Mouse (Mus musculus): ENCODE data around the gene Il2rb.

Gene Il2rb

GRCm38 (mm10) chr15:78494968-78495406 is at the start of gene Il2rb:
Il2rb (minus strand) TSS chr15:78495271.
- DNase-seq (ENCODE audit: low spot score): no peak

- no peak for DNase-seq (ENCODE audit: low spot score)
Observed at GRCm38 (mm10) chr15:78544561-78545001, 49.5 kb upstream of the Il2rb start, which contains the start of gene Sstr3. Sstr3 (minus strand) TSS chr15:78544685.

- no peak for DNase-seq (ENCODE audit: low spot score)
Observed at GRCm38 (mm10) chr15:78544041-78544440, 49.0 kb upstream of the Il2rb start.

GRCm38 (mm10) chr15:78542767-78543303 is 47.8 kb upstream of the Il2rb start:
- no peak for DNase-seq (ENCODE audit: low spot score)

- no peak for DNase-seq (ENCODE audit: low spot score)
Observed at GRCm38 (mm10) chr15:78542098-78542766, 47.2 kb upstream of the Il2rb start.

GRCm38 (mm10) chr15:78541606-78542005 is 46.5 kb upstream of the Il2rb start:
- no peak for DNase-seq (ENCODE audit: low spot score)

- no peak for DNase-seq (ENCODE audit: low spot score)
Observed at GRCm38 (mm10) chr15:78541036-78541435, 46.0 kb upstream of the Il2rb start.

GRCm38 (mm10) chr15:78535723-78536421 is 40.8 kb upstream of the Il2rb start:
- DNase-seq (ENCODE audit: low spot score): no peak

GRCm38 (mm10) chr15:78533346-78533835 is 38.3 kb upstream of the Il2rb start:
- DNase-seq (ENCODE audit: low spot score): no peak

- no peak for DNase-seq (ENCODE audit: low spot score)
Observed at GRCm38 (mm10) chr15:78532566-78533345, 37.7 kb upstream of the Il2rb start.

GRCm38 (mm10) chr15:78531901-78532469 is 36.9 kb upstream of the Il2rb start:
- DNase-seq (ENCODE audit: low spot score): peak; percentile 98

- peak; percentile 16 for DNase-seq (ENCODE audit: low spot score)
Observed at GRCm38 (mm10) chr15:78531451-78531720, 36.3 kb upstream of the Il2rb start.

GRCm38 (mm10) chr15:78530671-78531450 is 35.8 kb upstream of the Il2rb start, which contains the start of gene C1qtnf6:
C1qtnf6 (minus strand) TSS chr15:78531416.
- peak; percentile 60 for DNase-seq (ENCODE audit: low spot score)

GRCm38 (mm10) chr15:78530141-78530540 is 35.1 kb upstream of the Il2rb start:
- no peak for DNase-seq (ENCODE audit: low spot score)

GRCm38 (mm10) chr15:78529428-78529990 is 34.4 kb upstream of the Il2rb start:
- DNase-seq (ENCODE audit: low spot score): peak; percentile 76

- DNase-seq (ENCODE audit: low spot score): peak; percentile 37
Observed at GRCm38 (mm10) chr15:78528726-78529411, 33.8 kb upstream of the Il2rb start.

- no peak for DNase-seq (ENCODE audit: low spot score)
Observed at GRCm38 (mm10) chr15:78527973-78528372, 32.9 kb upstream of the Il2rb start.

GRCm38 (mm10) chr15:78524163-78524562 is 29.1 kb upstream of the Il2rb start:
- DNase-seq (ENCODE audit: low spot score): peak; percentile 16

GRCm38 (mm10) chr15:78521892-78522291 is 26.8 kb upstream of the Il2rb start:
- DNase-seq (ENCODE audit: low spot score): no peak

GRCm38 (mm10) chr15:78521331-78521730 is 26.3 kb upstream of the Il2rb start:
- DNase-seq (ENCODE audit: low spot score): no peak

Data from adipocyte (in vitro differentiated cells).